Mouse (Mus musculus): Measurements from ENCODE around the gene Ddi2. TPM values are rescaled to one million over a fixed set of nuclear protein-coding genes. Genes with fewer than 3 reads are reported as not detected.

Gene Ddi2
- polyA plus RNA-seq, 1 experiment from 2014 or later, result 19.1 TPM

DNA sequence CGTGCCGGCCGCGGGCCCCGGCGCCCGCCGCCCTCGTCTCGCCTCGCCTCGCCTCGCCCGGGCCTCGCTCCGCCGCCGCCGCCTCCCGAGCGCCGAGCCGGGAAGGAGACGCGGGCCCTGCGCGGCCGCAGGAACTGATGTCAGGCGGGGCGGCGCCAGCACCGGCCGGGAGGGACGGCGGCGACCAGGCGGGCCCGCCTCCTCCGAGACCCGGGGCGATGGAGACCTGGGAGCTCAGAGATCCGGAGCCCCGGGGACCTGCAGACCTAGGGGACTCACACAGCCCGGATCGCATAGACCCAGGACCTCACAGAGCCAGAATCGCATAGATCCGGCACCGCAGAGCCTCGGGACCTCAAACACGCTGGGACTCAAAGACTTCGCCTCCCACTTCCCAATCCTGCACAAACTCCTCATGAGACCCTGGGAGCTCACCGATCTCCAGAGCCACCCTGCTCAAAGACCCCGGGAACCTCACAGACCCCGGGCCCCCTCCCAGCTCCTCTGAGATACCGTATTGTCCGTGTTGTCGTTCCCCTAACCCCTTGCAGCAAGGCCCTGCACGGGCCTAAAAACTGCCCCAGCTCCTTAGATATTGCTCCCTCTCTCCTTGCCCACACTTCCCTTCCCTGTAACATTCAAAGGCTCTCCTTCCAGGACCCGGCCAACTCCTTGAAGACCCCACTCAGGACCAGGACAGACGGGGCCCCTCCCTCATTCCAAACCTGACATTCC lies 59.0 kb downstream of the Ddi2 start:
- H3K27ac ChIP-seq (ENCODE audit: low read length), result peak overlapping the region; percentile 74
- H3K4me2 ChIP-seq (replicated peaks; ENCODE audit: low read depth, low read length), result peak overlapping the region; percentile 95
- H3K27me3 ChIP-seq (ENCODE audit: insufficient read depth, low read length), result no peaks in the 10 kb centered on the region
- peak; percentile 82 for ATAC-seq (ENCODE audit: low FRiP score, low TSS enrichment)
- peak overlapping the region; percentile 64 for H3K4me3 ChIP-seq (ENCODE audit: low read length)
- H3K36me3 ChIP-seq (ENCODE audit: insufficient read depth, low read length), result 0 out of 2 replicates have a peak, but pooled peaks cover 10% of the 10 kb centered on the region
- no peaks in the 10 kb centered on the region for H3K9me3 ChIP-seq (ENCODE audit: low read length)
- WGBS, result under 1% methylated on average over 27 of the region's 60 CpGs
- peaks cover 14% of the 10 kb centered on the region for H3K4me1 ChIP-seq (ENCODE audit: insufficient read depth, low read length)
- H3K9ac ChIP-seq (replicated peaks; ENCODE audit: low read length), result peak overlapping the region; percentile 97

DNA sequence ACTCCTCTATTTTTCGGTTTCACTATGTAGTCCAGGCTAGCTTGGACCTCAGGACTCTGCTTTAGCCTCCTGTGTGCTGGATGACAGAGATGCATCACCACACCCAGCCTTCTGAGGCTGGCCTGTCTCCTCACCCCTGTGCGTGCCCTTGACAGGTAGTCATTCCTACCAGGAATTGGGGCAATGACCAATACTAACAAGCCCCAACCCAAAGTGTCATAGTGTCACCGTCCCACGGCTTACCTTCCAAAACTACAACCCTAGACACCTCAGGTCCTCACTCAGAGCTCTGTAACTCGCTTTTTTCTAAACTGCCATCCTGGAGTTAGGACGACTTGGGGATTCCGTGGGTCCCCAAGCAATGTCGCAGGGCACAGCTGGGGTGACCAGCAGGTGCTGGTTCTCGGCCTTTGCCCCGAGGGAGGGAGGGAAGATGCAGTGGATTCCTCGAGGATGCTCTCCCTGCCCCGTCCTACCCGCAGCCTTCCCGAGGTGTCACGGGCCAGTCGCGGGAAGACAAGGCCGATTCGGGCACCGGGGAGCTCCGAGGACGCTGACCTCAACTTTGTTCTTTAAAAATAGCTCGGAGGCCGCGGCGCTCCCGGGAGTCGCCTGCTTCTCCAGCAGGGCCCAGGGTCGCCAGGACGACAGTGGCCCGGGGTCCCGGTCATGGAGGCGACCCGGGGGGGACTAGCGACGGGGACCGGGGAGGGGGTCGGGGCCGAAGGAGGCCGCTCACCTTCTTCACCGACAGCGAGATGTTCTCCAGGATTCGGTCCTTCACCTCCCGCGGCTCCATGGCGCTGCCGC lies 59.9 kb downstream of the Ddi2 start:
- Histone ChIP-seq H3K27ac (ENCODE audit: low read length) (peak overlapping the region; percentile 74), H3K4me1 (ENCODE audit: insufficient read depth, low read length) (peaks cover 14% of the 10 kb centered on the region), H3K4me3 (ENCODE audit: low read length) (peak overlapping the region; percentile 64), H3K4me2 (replicated peaks; ENCODE audit: low read depth, low read length) (peak overlapping the region; percentile 95), H3K36me3 (ENCODE audit: insufficient read depth, low read length) (peaks cover 16% of the 10 kb centered on the region; the same call in 1 of the 2 replicates), H3K27me3 (ENCODE audit: insufficient read depth, low read length) (no peaks in the 10 kb centered on the region), H3K9me3 (ENCODE audit: low read length) (no peaks in the 10 kb centered on the region), H3K9ac (replicated peaks; ENCODE audit: low read length) (peak overlapping the region; percentile 97)
- peak; percentile 33; the same call in 1 of the 2 replicates for ATAC-seq (ENCODE audit: low FRiP score, low TSS enrichment)
- 3% methylated on average over 46 of the region's 47 CpGs for WGBS

DNA sequence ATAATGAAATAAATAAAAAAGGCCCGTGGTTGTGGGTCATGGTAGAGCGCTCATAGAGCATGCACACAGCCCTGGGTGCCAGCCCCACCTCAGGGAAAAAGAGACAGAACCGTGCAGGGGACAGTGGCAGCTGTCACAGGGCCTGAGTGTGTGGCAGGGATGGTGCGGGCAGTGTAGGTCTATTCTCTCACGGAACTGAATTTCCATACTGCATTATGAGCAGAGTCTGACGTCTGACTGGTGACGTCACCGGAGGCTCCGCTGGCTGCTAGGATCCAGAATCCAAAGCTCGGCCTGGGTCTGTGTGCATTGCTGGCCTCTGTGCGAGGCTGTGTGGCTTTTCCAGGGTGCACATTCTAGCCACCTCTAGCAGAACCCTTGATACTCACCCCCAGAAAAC lies 62.3 kb downstream of the Ddi2 start:
- 90% methylated on average over 11 of the region's 11 CpGs for WGBS
- no peak overlapping the region for H3K4me2 ChIP-seq (replicated peaks; ENCODE audit: low read depth, low read length)
- no peaks in the 10 kb centered on the region for H3K9me3 ChIP-seq (ENCODE audit: low read length)
- no peak for ATAC-seq (ENCODE audit: low FRiP score, low TSS enrichment)
- H3K9ac ChIP-seq (replicated peaks; ENCODE audit: low read length), result no peak overlapping the region
- peaks cover 14% of the 10 kb centered on the region for H3K4me1 ChIP-seq (ENCODE audit: insufficient read depth, low read length)
- no peak overlapping the region for H3K4me3 ChIP-seq (ENCODE audit: low read length)
- peaks cover 16% of the 10 kb centered on the region; the same call in 1 of the 2 replicates for H3K36me3 ChIP-seq (ENCODE audit: insufficient read depth, low read length)
- H3K27me3 ChIP-seq (ENCODE audit: insufficient read depth, low read length), result no peaks in the 10 kb centered on the region
- no peak overlapping the region for H3K27ac ChIP-seq (ENCODE audit: low read length)

- H3K4me3 ChIP-seq (ENCODE audit: low read length), result no peak overlapping the region
- no peak for ATAC-seq (ENCODE audit: low FRiP score, low TSS enrichment)
- WGBS, result 64% methylated on average over 4 of the region's 4 CpGs
- no peak overlapping the region for H3K9ac ChIP-seq (replicated peaks; ENCODE audit: low read length)
- H3K9me3 ChIP-seq (ENCODE audit: low read length), result no peaks in the 10 kb centered on the region
- peaks cover 11% of the 10 kb centered on the region for H3K4me1 ChIP-seq (ENCODE audit: insufficient read depth, low read length)
- H3K27ac ChIP-seq (ENCODE audit: low read length), result no peak overlapping the region
- H3K36me3 ChIP-seq (ENCODE audit: insufficient read depth, low read length), result peaks cover 16% of the 10 kb centered on the region; the same call in 1 of the 2 replicates
- H3K27me3 ChIP-seq (ENCODE audit: insufficient read depth, low read length), result no peaks in the 10 kb centered on the region
- H3K4me2 ChIP-seq (replicated peaks; ENCODE audit: low read depth, low read length), result no peak overlapping the region
These were observed 63.5 kb downstream of the Ddi2 start for GRCm38 (mm10) chr4:141659739-141660138.

- H3K27ac ChIP-seq (ENCODE audit: low read length), result no peak overlapping the region
- H3K4me2 ChIP-seq (replicated peaks; ENCODE audit: low read depth, low read length), result no peak overlapping the region
These were observed 64.3 kb downstream of the Ddi2 start for GRCm38 (mm10) chr4:141658846-141659484.

DNA sequence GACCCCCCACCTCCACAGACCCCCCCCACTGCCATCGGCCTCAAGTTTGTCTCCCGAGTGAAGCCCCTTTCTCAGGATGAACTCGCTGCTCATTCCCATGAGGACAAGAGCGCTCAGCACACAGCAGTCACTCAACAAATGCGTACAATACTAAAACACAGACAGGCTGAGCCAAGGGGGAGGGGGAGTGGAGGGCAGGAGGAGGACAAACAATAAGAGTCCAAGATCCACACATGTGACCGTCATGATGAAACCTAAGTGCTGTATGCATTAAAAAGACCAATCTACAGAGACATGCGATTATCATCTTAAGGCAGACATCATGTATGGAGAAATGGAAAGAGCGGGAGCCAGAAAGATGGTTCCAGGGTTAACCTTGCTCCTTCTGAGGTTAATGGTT lies 66.3 kb downstream of the Ddi2 start:
- Histone ChIP-seq H3K4me2 (replicated peaks; ENCODE audit: low read depth, low read length) (no peak overlapping the region), H3K9me3 (ENCODE audit: low read length) (no peaks in the 10 kb centered on the region), H3K4me3 (ENCODE audit: low read length) (no peak overlapping the region), H3K27ac (ENCODE audit: low read length) (no peak overlapping the region), H3K4me1 (ENCODE audit: insufficient read depth, low read length) (no peaks in the 10 kb centered on the region), H3K36me3 (ENCODE audit: insufficient read depth, low read length) (peaks cover 21% of the 10 kb centered on the region; the same call in 1 of the 2 replicates), H3K9ac (replicated peaks; ENCODE audit: low read length) (no peak overlapping the region), H3K27me3 (ENCODE audit: insufficient read depth, low read length) (no peaks in the 10 kb centered on the region)
- ATAC-seq (ENCODE audit: low FRiP score, low TSS enrichment), result no peak
- 87% methylated on average over 8 of the region's 8 CpGs for WGBS

More at GRCm38 (mm10) chr4:141658846-141659484, 64.3 kb downstream of the Ddi2 start:
- ATAC-seq (ENCODE audit: low FRiP score, low TSS enrichment), result no peak
- Histone ChIP-seq H3K27me3 (ENCODE audit: insufficient read depth, low read length) (no peaks in the 10 kb centered on the region), H3K9me3 (ENCODE audit: low read length) (no peaks in the 10 kb centered on the region), H3K9ac (replicated peaks; ENCODE audit: low read length) (no peak overlapping the region), H3K4me3 (ENCODE audit: low read length) (no peak overlapping the region), H3K4me1 (ENCODE audit: insufficient read depth, low read length) (peaks cover 8% of the 10 kb centered on the region), H3K36me3 (ENCODE audit: insufficient read depth, low read length) (peaks cover 16% of the 10 kb centered on the region; the same call in 1 of the 2 replicates)
- 92% methylated on average over 6 of the region's 6 CpGs for WGBS

DNA sequence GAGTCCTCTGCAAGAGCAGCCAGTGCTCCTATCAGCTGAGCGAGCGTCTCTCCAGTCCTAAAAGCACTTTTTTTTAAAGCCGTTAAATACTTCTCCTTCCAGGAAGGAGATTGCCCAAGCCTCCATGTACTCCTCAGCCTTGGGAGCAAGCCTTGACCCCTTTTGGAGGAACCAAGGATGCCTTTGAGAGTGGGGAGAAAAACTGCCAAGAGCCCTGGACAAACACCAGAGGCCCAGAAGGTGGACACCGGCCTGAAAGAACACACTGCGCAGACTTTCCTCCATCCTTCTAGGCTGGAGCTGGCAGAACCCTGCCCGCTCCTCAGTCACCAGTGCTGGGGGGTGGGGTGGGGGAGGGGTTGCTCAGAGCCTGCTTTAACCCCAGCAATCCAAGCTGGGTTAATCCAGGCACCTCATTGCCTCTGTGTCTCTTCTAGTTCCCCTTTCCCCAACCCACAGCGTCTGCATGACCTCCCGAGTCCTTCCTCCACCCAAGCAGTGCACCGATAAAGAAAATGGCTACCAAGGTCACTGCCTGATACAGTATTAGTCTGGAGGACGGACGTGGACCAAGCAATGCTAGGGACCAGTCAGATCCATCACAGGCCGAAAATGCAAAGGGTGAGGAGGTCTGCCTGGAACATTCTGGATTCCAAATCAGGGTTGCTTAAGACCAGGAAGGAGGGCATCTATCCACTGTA lies 67.2 kb downstream of the Ddi2 start:
- 81% methylated on average over 12 of the region's 12 CpGs for WGBS
- Histone ChIP-seq H3K4me2 (replicated peaks; ENCODE audit: low read depth, low read length) (no peak overlapping the region), H3K4me3 (ENCODE audit: low read length) (no peak overlapping the region), H3K27ac (ENCODE audit: low read length) (no peak overlapping the region), H3K27me3 (ENCODE audit: insufficient read depth, low read length) (no peaks in the 10 kb centered on the region), H3K36me3 (ENCODE audit: insufficient read depth, low read length) (peaks cover 25% of the 10 kb centered on the region; the same call in 1 of the 2 replicates), H3K9ac (replicated peaks; ENCODE audit: low read length) (no peak overlapping the region), H3K9me3 (ENCODE audit: low read length) (no peaks in the 10 kb centered on the region), H3K4me1 (ENCODE audit: insufficient read depth, low read length) (no peaks in the 10 kb centered on the region)
- no peak for ATAC-seq (ENCODE audit: low FRiP score, low TSS enrichment)

GRCm38 (mm10) chr4:141654509-141654908 lies 68.7 kb downstream of the Ddi2 start:
- Histone ChIP-seq H3K27me3 (ENCODE audit: insufficient read depth, low read length) (no peaks in the 10 kb centered on the region), H3K9me3 (ENCODE audit: low read length) (no peaks in the 10 kb centered on the region), H3K4me2 (replicated peaks; ENCODE audit: low read depth, low read length) (no peak overlapping the region), H3K4me1 (ENCODE audit: insufficient read depth, low read length) (no peaks in the 10 kb centered on the region), H3K4me3 (ENCODE audit: low read length) (no peak overlapping the region), H3K27ac (ENCODE audit: low read length) (no peak overlapping the region), H3K9ac (replicated peaks; ENCODE audit: low read length) (no peak overlapping the region), H3K36me3 (ENCODE audit: insufficient read depth, low read length) (peaks cover 21% of the 10 kb centered on the region; the same call in 1 of the 2 replicates)
- 91% methylated on average over 6 of the region's 6 CpGs for whole genome bisulfite sequencing
- ATAC-seq (ENCODE audit: low FRiP score, low TSS enrichment), result no peak

GRCm38 (mm10) chr4:141653813-141654212 lies 69.4 kb downstream of the Ddi2 start:
- Histone ChIP-seq H3K9me3 (ENCODE audit: low read length) (no peaks in the 10 kb centered on the region), H3K4me3 (ENCODE audit: low read length) (no peak overlapping the region), H3K27me3 (ENCODE audit: insufficient read depth, low read length) (no peaks in the 10 kb centered on the region), H3K27ac (ENCODE audit: low read length) (no peak overlapping the region), H3K4me2 (replicated peaks; ENCODE audit: low read depth, low read length) (no peak overlapping the region), H3K36me3 (ENCODE audit: insufficient read depth, low read length) (peaks cover 20% of the 10 kb centered on the region; the same call in 1 of the 2 replicates), H3K9ac (replicated peaks; ENCODE audit: low read length) (no peak overlapping the region), H3K4me1 (ENCODE audit: insufficient read depth, low read length) (no peaks in the 10 kb centered on the region)
- ATAC-seq (ENCODE audit: low FRiP score, low TSS enrichment), result no peak
- 92% methylated on average over 13 of the region's 13 CpGs for WGBS

All from kidney, embryonic 16.5 days (tissue).